Mouse (Mus musculus): ENCODE measurements around the gene Serinc4.

- no peak for TF ChIP-seq FLI1 (IDR thresholded peaks at IDR 0.05; ENCODE audit: low read length)
- TF ChIP-seq GATA1 (IDR thresholded peaks at IDR 0.05; ENCODE audit: borderline replicate concordance, low read length) = no peak
These were observed 7.0 kb downstream of the Serinc4 start for GRCm38 (mm10) chr2:121449545-121450011.

Data from megakaryocyte, embryonic 14.5 days (primary cell).